Mouse (Mus musculus) induced T-regulatory cell, adult 2 months (primary cell): ENCODE data around the gene Chrna7.

Source experiments
- DNase-seq: peaks from one replicate; pipeline ENCODE4 v3.0.0-alpha.2; 2012; ENCODE audit warnings: low read depth

The Chrna7 gene

GRCm38 (mm10) chr7:63060996-63061395, 151.4 kb downstream of the Chrna7 start:
- no peak for DNase-seq
